Mouse (Mus musculus): ENCODE results near the gene Cldn15. TPM values are rescaled to one million over a fixed set of nuclear protein-coding genes. Genes with fewer than 3 reads are reported as not detected.

Gene Cldn15
- total and polyA plus RNA-seq, 3 experiments = 1.2 to 2.1 TPM; not detected in 1

GRCm38 (mm10) chr5:137009988-137010387, 43.6 kb downstream of the Cldn15 start:
- TF ChIP-seq ZC3H11A (IDR thresholded peaks at IDR 0.05; ENCODE audit: low read depth, low read length) (peak; percentile 46), SMC3 (IDR thresholded peaks at IDR 0.05; ENCODE audit: low read depth, low read length) (peak; percentile 85), POLR2AphosphoS5 (IDR thresholded peaks at IDR 0.05; ENCODE audit: borderline replicate concordance, low read depth, low read length) (no peak), NRF1 (IDR thresholded peaks at IDR 0.05; ENCODE audit: insufficient read depth, low read depth, low read length, poor library complexity, severe bottlenecking) (no peak), CTCF (IDR thresholded peaks at IDR 0.05 in 2 of 3, conservative IDR thresholded peaks at IDR 0.05 in 1 of 3; ENCODE audit: control insufficient read depth in 1 of 3, insufficient read depth in 1 of 3, low read depth in 2 of 3, low read length in 3 of 3, poor library complexity in 1 of 3, severe bottlenecking in 1 of 3) (peak; percentile 53 to 77 (median 75)), POLR2A (IDR thresholded peaks at IDR 0.05; ENCODE audit: control insufficient read depth in 1 of 2, insufficient read depth in 1 of 2, low read depth in 1 of 2, low read length in 2 of 2, poor library complexity in 1 of 2) (no peak), ZNF384 (IDR thresholded peaks at IDR 0.05; ENCODE audit: low read depth, low read length) (no peak), RAD21 (IDR thresholded peaks at IDR 0.05; ENCODE audit: low read depth, low read length) (peak; percentile 53)
- peak; percentile 79 for DNase-seq (ENCODE audit: low read depth, low spot score)
- H3K4me1 ChIP-seq (ENCODE audit: control insufficient read depth in 1 of 2, insufficient read depth in 2 of 2, low read length in 2 of 2) = no peaks in the 10 kb centered on the region
- H3K27ac ChIP-seq (ENCODE audit: control insufficient read depth, low read depth, low read length) = no peak overlapping the region
- H3K79me2 ChIP-seq (ENCODE audit: control insufficient read depth, insufficient read depth, low read length, poor library complexity) = no peaks in the 10 kb centered on the region
- H3K4me3 ChIP-seq (ENCODE audit: control insufficient read depth in 1 of 2, insufficient read depth in 1 of 2, low read depth in 2 of 2, low read length in 2 of 2) = no peak overlapping the region
- H3K9me3 ChIP-seq (replicated peaks; ENCODE audit: insufficient read depth, low read length) = no peaks in the 10 kb centered on the region
- no peaks in the 10 kb centered on the region for H3K36me3 ChIP-seq (ENCODE audit: control insufficient read depth in 1 of 2, insufficient read depth in 2 of 2, low read length in 2 of 2)
- H3K9ac ChIP-seq (ENCODE audit: control insufficient read depth, low read depth, low read length, poor library complexity, severe bottlenecking) = no peak overlapping the region
- H3K27me3 ChIP-seq (ENCODE audit: control insufficient read depth in 1 of 2, insufficient read depth in 2 of 2, low read length in 2 of 2) = peaks cover 2 to 5% of the 10 kb centered on the region in 2 experiments; a peak in 1 of 4 replicates

GRCm38 (mm10) chr5:137012401-137012950, 46.1 kb downstream of the Cldn15 start:
- DNase-seq (ENCODE audit: low read depth, low spot score) = no peak
- no peaks in the 10 kb centered on the region for H3K36me3 ChIP-seq (ENCODE audit: control insufficient read depth in 1 of 2, insufficient read depth in 2 of 2, low read length in 2 of 2)
- no peak overlapping the region for H3K4me3 ChIP-seq (ENCODE audit: control insufficient read depth in 1 of 2, insufficient read depth in 1 of 2, low read depth in 2 of 2, low read length in 2 of 2)
- no peaks in the 10 kb centered on the region for H3K4me1 ChIP-seq (ENCODE audit: control insufficient read depth in 1 of 2, insufficient read depth in 2 of 2, low read length in 2 of 2)
- H3K27me3 ChIP-seq (ENCODE audit: control insufficient read depth in 1 of 2, insufficient read depth in 2 of 2, low read length in 2 of 2) = peaks cover 2% of the 10 kb centered on the region in 2 experiments; a peak in 1 of 4 replicates
- TF ChIP-seq SIN3A (IDR thresholded peaks at IDR 0.05; ENCODE audit: low read length) (no peak), ZC3H11A (IDR thresholded peaks at IDR 0.05; ENCODE audit: low read depth, low read length) (no peak), MYB (IDR thresholded peaks at IDR 0.05; ENCODE audit: low read depth, low read length) (no peak), CHD2 (IDR thresholded peaks at IDR 0.05; ENCODE audit: low read length) (no peak), TAL1 (IDR thresholded peaks at IDR 0.05; ENCODE audit: low read length) (no peak), MYC (IDR thresholded peaks at IDR 0.05; ENCODE audit: low read depth, low read length) (no peak), ETS1 (IDR thresholded peaks at IDR 0.05; ENCODE audit: low read depth, low read length) (no peak)
- H3K27ac ChIP-seq (ENCODE audit: control insufficient read depth, low read depth, low read length) = no peak overlapping the region
- no peaks in the 10 kb centered on the region for H3K9me3 ChIP-seq (replicated peaks; ENCODE audit: insufficient read depth, low read length)
- H3K79me2 ChIP-seq (ENCODE audit: control insufficient read depth, insufficient read depth, low read length, poor library complexity) = no peaks in the 10 kb centered on the region
- no peak overlapping the region for H3K9ac ChIP-seq (ENCODE audit: control insufficient read depth, low read depth, low read length, poor library complexity, severe bottlenecking)

DNA sequence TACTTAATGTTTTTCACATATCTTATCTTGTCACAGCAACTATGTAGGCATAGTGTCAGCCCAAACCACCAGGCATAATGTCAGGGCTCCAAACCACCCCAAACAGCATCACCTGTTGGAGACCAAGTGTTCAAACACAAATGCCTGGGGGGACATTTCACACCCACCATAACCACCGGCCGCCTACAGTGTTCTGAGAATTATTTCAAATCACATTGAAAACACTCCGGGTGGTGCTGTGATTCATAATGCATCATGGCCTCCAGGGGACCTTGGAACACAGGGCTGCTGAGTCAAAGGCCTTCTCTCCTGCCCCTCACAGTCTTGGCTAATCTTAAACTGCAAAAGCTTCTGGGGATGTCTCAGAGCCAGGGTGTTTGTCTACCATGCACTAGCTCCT, 49.5 kb downstream of the Cldn15 start:
- Histone ChIP-seq H3K9ac (ENCODE audit: control insufficient read depth, low read depth, low read length, poor library complexity, severe bottlenecking) (no peak overlapping the region), H3K4me1 (ENCODE audit: control insufficient read depth in 1 of 2, insufficient read depth in 2 of 2, low read length in 2 of 2) (no peaks in the 10 kb centered on the region), H3K4me3 (ENCODE audit: control insufficient read depth in 1 of 2, insufficient read depth in 1 of 2, low read depth in 2 of 2, low read length in 2 of 2) (no peak overlapping the region), H3K27me3 (ENCODE audit: control insufficient read depth in 1 of 2, insufficient read depth in 2 of 2, low read length in 2 of 2) (no peaks in the 10 kb centered on the region; a peak in 1 of 4 replicates), H3K27ac (ENCODE audit: control insufficient read depth, low read depth, low read length) (no peak overlapping the region), H3K36me3 (ENCODE audit: control insufficient read depth in 1 of 2, insufficient read depth in 2 of 2, low read length in 2 of 2) (no peaks in the 10 kb centered on the region), H3K9me3 (replicated peaks; ENCODE audit: insufficient read depth, low read length) (no peaks in the 10 kb centered on the region), H3K79me2 (ENCODE audit: control insufficient read depth, insufficient read depth, low read length, poor library complexity) (no peaks in the 10 kb centered on the region)
- TF ChIP-seq ELF1 (IDR thresholded peaks at IDR 0.05; ENCODE audit: low read depth, low read length) = no peak
- TF ChIP-seq UBTF (IDR thresholded peaks at IDR 0.05; ENCODE audit: borderline replicate concordance, insufficient read depth, low read depth, low read length) = no peak
- TF ChIP-seq ZC3H11A (IDR thresholded peaks at IDR 0.05; ENCODE audit: low read depth, low read length) = no peak
- no peak for TF ChIP-seq HCFC1 (IDR thresholded peaks at IDR 0.05; ENCODE audit: low read depth, low read length)
- TF ChIP-seq MEF2A (IDR thresholded peaks at IDR 0.05; ENCODE audit: extremely low read depth, insufficient replicate concordance, low read depth, low read length, poor library complexity, severe bottlenecking) = no peak
- no peak for TF ChIP-seq MAZ (IDR thresholded peaks at IDR 0.05; ENCODE audit: low read depth, low read length)
- DNase-seq (ENCODE audit: low read depth, low spot score) = no peak

Data from MEL (cell line).